Mouse (Mus musculus) liver, postnatal 0 days (tissue): Measurements from ENCODE around the gene Cbwd1. TPM values are rescaled to one million over a fixed set of nuclear protein-coding genes. Genes with fewer than 3 reads are reported as not detected.

Source experiments
- ATAC-seq: fragments of 200-750 bp; cut with Nextera tagmentation; 2 replicates; pipeline ENCODE4 v1.8.0; 2017; ENCODE audit warnings: mild to moderate bottlenecking, moderate library complexity
- DNase-seq: peaks from one replicate; pipeline ENCODE4 v3.0.0-alpha.2; 2016
- H3K27ac ChIP-seq: fragments of 300-500 bp; sonication (generic); 2 replicates; pipeline ENCODE4 v1.5.1; 2014; ENCODE audit warnings: antibody characterized with exemption, moderate library complexity, mild to moderate bottlenecking, low read depth
- H3K27me3 ChIP-seq: fragments of 300-500 bp; sonication (generic); 2 replicates; pipeline ENCODE4 v1.6.1; 2014; ENCODE audit warnings: low read length, control low read depth, mixed read lengths; ENCODE audit not compliant: insufficient read depth
- H3K36me3 ChIP-seq: fragments of 300-500 bp; sonication (generic); replicated peaks from 2 replicates; pipeline ENCODE4 v1.6.1; 2014; ENCODE audit warnings: mild to moderate bottlenecking, control low read depth, low read length, moderate library complexity, mixed read lengths; ENCODE audit not compliant: insufficient read depth
- H3K4me1 ChIP-seq: fragments of 300-500 bp; sonication (generic); 2 replicates; pipeline ENCODE4 v1.6.1; 2014; ENCODE audit warnings: antibody characterized with exemption, mild to moderate bottlenecking, control low read depth; ENCODE audit not compliant: insufficient read depth
- H3K4me2 ChIP-seq: fragments of 300-500 bp; sonication (generic); 2 replicates; pipeline ENCODE4 v1.6.1; 2014; ENCODE audit warnings: low read depth, mild to moderate bottlenecking, low read length, moderate library complexity, mixed read lengths
- H3K4me3 ChIP-seq: fragments of 300-500 bp; sonication (generic); 2 replicates; pipeline ENCODE4 v1.5.1; 2014; ENCODE audit warnings: low read depth, low read length
- H3K9ac ChIP-seq: fragments of 300-500 bp; sonication (generic); replicated peaks from 2 replicates; pipeline ENCODE4 v1.6.1; 2014; ENCODE audit warnings: mild to moderate bottlenecking, moderate library complexity
- H3K9me3 ChIP-seq: fragments of 300-500 bp; sonication (generic); 2 replicates; pipeline ENCODE4 v1.6.1; 2016; ENCODE audit warnings: mild to moderate bottlenecking, control low read depth, low read length, mixed read lengths
- CTCF ChIP-seq: sonication (generic); IDR thresholded peaks from 2 replicates; pipeline ENCODE4 v1.5.1; 2016; ENCODE audit warnings: antibody characterized with exemption, low read depth
- EP300 ChIP-seq: IDR thresholded peaks from 2 replicates; pipeline ENCODE4 v1.6.1; 2016; ENCODE audit warnings: antibody characterized with exemption, low read depth, mild to moderate bottlenecking
- WGBS: fragments of 180-500 bp; shearing (Covaris S2); extraction: QIAGEN DNeasy Blood & Tissue Kit; methylation state at CpG from one replicate; pipeline ENCODE4 v1.1.7; 2014; ENCODE audit not compliant: insufficient replicate concordance; 5-methylcytosine and 5-hydroxymethylcytosine counted together
- polyA plus RNA-seq: library from polyadenylated mRNA; unstranded; fragments of >200 nt; fragmentation: Nextera tagmentation; extraction: Ambion mirVana; gene quantifications from 2 replicates; pipeline ENCODE4 v1.2.1, GENCODE M21; 2015

The Cbwd1 gene
- 6.9 and 7.0 TPM in 2 replicates for polyA plus RNA-seq

- Histone ChIP-seq H3K27ac (peak within 1 kb of the TSS; percentile 86), H3K9ac (peak within 1 kb of the TSS; percentile 91), H3K36me3 (0 out of 2 replicates have a peak, but pooled peaks cover under 1% of the 10 kb centered on the region), H3K4me1 (no peaks in the 10 kb centered on the region), H3K4me2 (peak within 1 kb of the TSS; percentile 83), H3K4me3 (peak within 1 kb of the TSS; percentile 92), H3K27me3 (no peaks in the 10 kb centered on the region), H3K9me3 (no peaks in the 10 kb centered on the region)
- ATAC-seq, result peak; percentile 100
- WGBS, result under 1% methylated on average over 36 of the region's 36 CpGs
- TF ChIP-seq EP300 (peak; percentile 69; the same call in 1 of the 2 replicates), CTCF (peak; percentile 98)
- DNase-seq, result peak; percentile 99
Measured at GRCm38 (mm10) chr19:24961172-24961962, at the start of gene Cbwd1. Cbwd1 (minus strand) TSS chr19:24961610.

- Histone ChIP-seq H3K9me3 (no peaks in the 10 kb centered on the region), H3K4me2 (no peak overlapping the region), H3K4me1 (peaks cover 8% of the 10 kb centered on the region), H3K27ac (no peak overlapping the region), H3K27me3 (no peaks in the 10 kb centered on the region), H3K36me3 (no peaks in the 10 kb centered on the region), H3K9ac (no peak overlapping the region), H3K4me3 (no peak overlapping the region)
- WGBS, result 78% methylated on average over 2 of the region's 2 CpGs
- TF ChIP-seq CTCF, result no peak
- TF ChIP-seq EP300, result no peak
- ATAC-seq (no peak), DNase-seq (no peak)
Measured at GRCm38 (mm10) chr19:25008509-25008908, 47.1 kb upstream of the Cbwd1 start.

GRCm38 (mm10) chr19:25006686-25007085 lies 45.3 kb upstream of the Cbwd1 start:
- WGBS, result 59% methylated on average over 1 of the region's 1 CpGs
- no peak for TF ChIP-seq EP300
- TF ChIP-seq CTCF, result no peak

DNA sequence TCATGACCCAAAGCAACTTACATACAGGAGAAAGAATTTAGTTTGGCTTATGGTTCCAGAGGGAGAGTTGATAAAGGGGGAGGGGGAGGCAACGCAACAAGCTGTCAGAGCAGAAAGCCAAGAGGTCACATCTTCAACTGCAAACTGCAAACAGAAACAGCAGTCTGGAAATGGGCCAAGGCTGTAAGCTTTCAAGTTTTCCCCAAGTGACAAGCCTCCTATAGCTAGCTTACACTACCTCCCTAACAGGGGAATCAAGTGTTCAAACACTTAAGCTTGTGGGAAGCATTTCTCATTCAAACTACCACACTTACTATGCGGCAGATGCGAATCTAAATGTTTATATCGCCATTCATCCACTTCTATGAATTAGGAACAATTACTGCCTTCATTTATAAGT lies 42.4 kb upstream of the Cbwd1 start:
- Histone ChIP-seq H3K27me3 (no peaks in the 10 kb centered on the region), H3K9ac (no peak overlapping the region), H3K36me3 (no peaks in the 10 kb centered on the region; the same call in 1 of the 2 replicates), H3K4me2 (no peak overlapping the region; the same call in 1 of the 2 replicates), H3K27ac (no peak overlapping the region), H3K4me3 (no peak overlapping the region), H3K9me3 (no peaks in the 10 kb centered on the region), H3K4me1 (peaks cover 21% of the 10 kb centered on the region)
- 56% methylated on average over 4 of the region's 4 CpGs for WGBS
- TF ChIP-seq EP300 (no peak), CTCF (no peak)
- no peak for ATAC-seq
- no peak for DNase-seq

More at GRCm38 (mm10) chr19:25006686-25007085, 45.3 kb upstream of the Cbwd1 start:
- no peak for ATAC-seq
- Histone ChIP-seq H3K27me3 (no peaks in the 10 kb centered on the region), H3K4me2 (no peak overlapping the region), H3K4me1 (peaks cover 19% of the 10 kb centered on the region), H3K4me3 (no peak overlapping the region), H3K27ac (no peak overlapping the region), H3K36me3 (no peaks in the 10 kb centered on the region; the same call in 1 of the 2 replicates), H3K9me3 (no peaks in the 10 kb centered on the region), H3K9ac (no peak overlapping the region)
- no peak for DNase-seq

DNA sequence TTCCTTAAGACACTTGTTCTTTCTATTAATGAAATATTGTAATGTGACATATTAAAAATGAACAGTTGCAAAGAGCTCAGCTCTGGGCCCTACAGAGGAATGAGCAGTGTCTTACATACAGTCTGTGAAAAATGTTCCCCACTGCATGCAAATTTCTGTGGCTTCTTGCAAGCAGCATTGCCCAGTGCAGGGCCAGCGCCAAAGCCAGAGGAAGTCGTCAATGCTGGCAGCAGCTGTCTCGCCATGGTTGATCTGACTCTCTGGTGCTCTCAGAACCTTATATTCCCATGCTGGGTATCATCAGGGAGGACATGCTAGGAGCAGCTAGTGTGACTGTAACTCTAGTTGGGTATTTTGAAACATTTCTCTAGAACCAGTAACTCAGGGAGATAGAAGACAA lies 41.4 kb upstream of the Cbwd1 start:
- Histone ChIP-seq H3K27ac (peak overlapping the region; percentile 17; the same call in 1 of the 2 replicates), H3K9me3 (no peaks in the 10 kb centered on the region), H3K4me2 (peak overlapping the region; percentile 89), H3K4me3 (peak overlapping the region; percentile 78), H3K4me1 (peaks cover 21% of the 10 kb centered on the region), H3K9ac (no peak overlapping the region), H3K27me3 (no peaks in the 10 kb centered on the region), H3K36me3 (no peaks in the 10 kb centered on the region; the same call in 1 of the 2 replicates)
- no peak for TF ChIP-seq CTCF
- no peak for TF ChIP-seq EP300
- DNase-seq, result peak; percentile 32
- no peak for ATAC-seq
- 39% methylated on average over 3 of the region's 3 CpGs for WGBS

GRCm38 (mm10) chr19:25002032-25002431 lies 40.6 kb upstream of the Cbwd1 start:
- WGBS, result 54% methylated on average over 6 of the region's 6 CpGs
- peaks cover 21% of the 10 kb centered on the region for H3K4me1 ChIP-seq
- H3K36me3 ChIP-seq, result no peaks in the 10 kb centered on the region; the same call in 1 of the 2 replicates
- H3K9ac ChIP-seq, result no peak overlapping the region
- TF ChIP-seq EP300 (no peak), CTCF (no peak)
- no peak for ATAC-seq
- H3K9me3 ChIP-seq, result no peaks in the 10 kb centered on the region
- no peak for DNase-seq
- peak overlapping the region; percentile 17 for H3K27ac ChIP-seq
- H3K27me3 ChIP-seq, result no peaks in the 10 kb centered on the region
- peak overlapping the region; percentile 89 for H3K4me2 ChIP-seq
- peak overlapping the region; percentile 78 for H3K4me3 ChIP-seq
